Mouse (Mus musculus): ENCODE data around the gene Fbxl7.

- TF ChIP-seq CTCF (IDR thresholded peaks at IDR 0.05; ENCODE audit: low read depth) (no peak), EP300 (IDR thresholded peaks at IDR 0.05; ENCODE audit: low read depth) (no peak)
Measured at GRCm38 (mm10) chr15:26717952-26718351, 177.4 kb downstream of the Fbxl7 start.

Measured in liver, postnatal 0 days (tissue).